Mouse (Mus musculus): ENCODE results near the gene Mcpt4. TPM values are rescaled to one million over a fixed set of nuclear protein-coding genes. Genes with fewer than 3 reads are reported as not detected.
"Not testable (repeated sequence)": the region's sequence is repeated elsewhere in the genome, so short reads cannot be mapped to it uniquely, and the experiment has no call there.

Gene Mcpt4
- polyA plus RNA-seq (2015; fragmentation: Nextera tagmentation; extraction: Ambion mirVana): 1.4 TPM in 2 replicates

DNA sequence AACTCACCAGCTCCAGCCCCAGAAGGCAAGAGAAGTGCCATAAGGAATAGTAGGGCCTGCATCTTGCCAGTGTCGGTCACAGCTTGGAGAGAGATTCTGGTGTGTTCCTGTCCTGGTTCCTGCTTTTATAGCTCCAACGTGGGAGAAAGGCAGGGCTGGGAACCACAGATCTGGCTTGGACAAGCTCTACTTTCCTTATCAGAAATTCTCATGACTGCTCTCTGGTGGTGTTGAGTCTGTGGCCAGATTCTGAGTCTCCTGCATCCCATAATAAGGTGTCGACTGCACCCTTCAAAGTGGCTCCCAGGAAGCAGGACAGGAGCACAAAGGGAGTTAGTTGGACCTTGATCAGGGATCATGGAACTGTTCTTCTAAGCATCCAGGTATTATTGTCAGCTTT, at the start of gene Mcpt4:
Gene Mcpt4, minus strand, starts transcription at position 101 of the 400 bp plus-strand sequence.
- not testable (repeated sequence) for H3K9ac ChIP-seq; H3K4me3 ChIP-seq (replicated peaks); H3K27me3 ChIP-seq (replicated peaks); H3K36me3 ChIP-seq; H3K4me1 ChIP-seq; ATAC-seq (ENCODE audit: insufficient read depth, low FRiP score, low read depth); H3K4me2 ChIP-seq; H3K27ac ChIP-seq; H3K9me3 ChIP-seq
- WGBS: 59% methylated on average over 3 of the region's 3 CpGs

DNA sequence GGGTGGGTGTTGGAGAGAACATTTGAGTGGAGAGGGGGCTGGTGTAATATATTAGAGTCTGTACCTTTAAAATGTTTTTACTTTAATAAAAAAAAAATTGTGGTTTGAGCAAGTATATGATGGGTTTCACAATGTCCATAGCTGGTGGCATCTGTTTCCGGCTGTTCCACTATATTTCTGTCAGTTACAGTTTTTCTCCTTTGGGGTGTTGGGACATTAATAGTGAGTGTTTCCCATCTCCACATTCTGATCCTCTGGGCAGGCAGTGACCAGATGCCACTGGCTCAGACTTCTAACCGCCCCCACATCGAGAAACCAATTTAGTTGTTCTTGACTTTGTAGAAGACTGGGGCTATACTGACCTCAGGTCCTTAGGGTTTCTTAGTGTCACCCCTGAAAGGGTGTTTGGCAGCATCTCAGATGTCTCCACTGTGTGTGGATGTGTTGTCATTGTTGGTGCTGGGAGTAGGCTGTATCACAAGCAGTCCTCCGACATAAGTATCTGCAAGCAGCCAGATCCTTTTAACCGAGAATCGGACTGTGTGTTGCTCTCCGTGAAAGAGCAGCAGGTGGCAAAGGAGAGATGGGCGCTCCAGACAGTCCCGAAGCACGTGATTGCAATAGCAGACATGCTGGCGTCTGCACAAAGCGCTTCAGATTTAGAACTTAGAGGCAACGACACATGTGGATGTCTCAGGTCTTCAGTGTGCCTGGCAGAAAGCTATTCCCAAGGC, 43.5 kb upstream of the Mcpt4 start:
- no peak overlapping the region for H3K9ac ChIP-seq
- no peak for ATAC-seq (ENCODE audit: insufficient read depth, low FRiP score, low read depth)
- no peak overlapping the region for H3K27ac ChIP-seq
- WGBS: 80% methylated on average over 13 of the region's 13 CpGs
- no peaks in the 10 kb centered on the region for H3K9me3 ChIP-seq
- peaks cover 2% of the 10 kb centered on the region; the same call in 1 of the 2 replicates for H3K4me1 ChIP-seq
- H3K27me3 ChIP-seq (replicated peaks): no peaks in the 10 kb centered on the region
- no peaks in the 10 kb centered on the region for H3K36me3 ChIP-seq
- H3K4me2 ChIP-seq: no peak overlapping the region
- H3K4me3 ChIP-seq (replicated peaks): no peak overlapping the region

DNA sequence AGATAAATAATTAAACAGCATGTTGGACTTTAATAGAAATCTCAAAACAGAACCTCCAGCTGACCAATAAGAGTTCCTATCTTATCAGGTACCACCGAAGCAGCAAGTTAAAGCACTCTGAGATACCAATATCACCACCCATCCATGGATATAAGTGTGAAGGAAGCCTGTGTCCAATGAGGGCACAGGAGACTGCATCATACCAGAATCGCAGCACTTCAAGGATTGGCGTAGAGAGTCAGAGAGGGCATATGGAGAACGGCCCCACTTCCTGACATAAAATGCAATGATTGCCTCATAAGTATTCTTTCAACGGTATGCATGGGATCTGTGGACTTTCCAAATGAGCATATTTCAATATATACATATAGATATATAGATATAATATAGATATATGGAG, 42.9 kb upstream of the Mcpt4 start:
- peaks cover 2% of the 10 kb centered on the region; the same call in 1 of the 2 replicates for H3K4me1 ChIP-seq
- no peaks in the 10 kb centered on the region for H3K36me3 ChIP-seq
- H3K27me3 ChIP-seq (replicated peaks): no peaks in the 10 kb centered on the region
- ATAC-seq (ENCODE audit: insufficient read depth, low FRiP score, low read depth): no peak
- no peak overlapping the region for H3K27ac ChIP-seq
- no peak overlapping the region for H3K4me2 ChIP-seq
- WGBS: 81% methylated on average over 5 of the region's 5 CpGs
- H3K9me3 ChIP-seq: no peaks in the 10 kb centered on the region
- no peak overlapping the region for H3K9ac ChIP-seq
- H3K4me3 ChIP-seq (replicated peaks): no peak overlapping the region

GRCm38 (mm10) chr14:56103452-56103851, 41.3 kb upstream of the Mcpt4 start:
- WGBS: 53% methylated on average over 3 of the region's 3 CpGs
- H3K27ac ChIP-seq: no peak overlapping the region
- no peak overlapping the region for H3K4me3 ChIP-seq (replicated peaks)
- H3K9me3 ChIP-seq: no peaks in the 10 kb centered on the region
- no peaks in the 10 kb centered on the region for H3K27me3 ChIP-seq (replicated peaks)
- H3K36me3 ChIP-seq: no peaks in the 10 kb centered on the region
- no peak for ATAC-seq (ENCODE audit: insufficient read depth, low FRiP score, low read depth)
- no peak overlapping the region for H3K9ac ChIP-seq
- H3K4me2 ChIP-seq: no peak overlapping the region
- H3K4me1 ChIP-seq: peaks cover 2% of the 10 kb centered on the region; the same call in 1 of the 2 replicates

GRCm38 (mm10) chr14:56102386-56102785, 40.3 kb upstream of the Mcpt4 start, which contains the start of gene Ctsg:
Ctsg (minus strand) TSS chr14:56102574.
- Histone ChIP-seq H3K27me3 (replicated peaks) (no peaks in the 10 kb centered on the region), H3K4me3 (replicated peaks) (no peak within 1 kb of the TSS), H3K9me3 (no peaks in the 10 kb centered on the region), H3K4me1 (peaks cover 2% of the 10 kb centered on the region; the same call in 1 of the 2 replicates), H3K36me3 (no peaks in the 10 kb centered on the region), H3K9ac (no peak within 1 kb of the TSS), H3K27ac (no peak within 1 kb of the TSS), H3K4me2 (no peak within 1 kb of the TSS)
- 65% methylated on average over 10 of the region's 10 CpGs for WGBS
- no peak for ATAC-seq (ENCODE audit: insufficient read depth, low FRiP score, low read depth)

GRCm38 (mm10) chr14:56098940-56099339, 36.8 kb upstream of the Mcpt4 start:
- WGBS: 82% methylated on average over 4 of the region's 4 CpGs
- H3K27ac ChIP-seq: no peak overlapping the region
- no peak overlapping the region for H3K4me2 ChIP-seq

GRCm38 (mm10) chr14:56097597-56097996, 35.5 kb upstream of the Mcpt4 start:
- no peak for ATAC-seq (ENCODE audit: insufficient read depth, low FRiP score, low read depth)

More at GRCm38 (mm10) chr14:56098940-56099339, 36.8 kb upstream of the Mcpt4 start:
- Histone ChIP-seq H3K4me3 (replicated peaks) (no peak overlapping the region), H3K27me3 (replicated peaks) (no peaks in the 10 kb centered on the region), H3K4me1 (peaks cover 2% of the 10 kb centered on the region; the same call in 1 of the 2 replicates), H3K9me3 (no peaks in the 10 kb centered on the region), H3K36me3 (no peaks in the 10 kb centered on the region), H3K9ac (no peak overlapping the region)
- ATAC-seq (ENCODE audit: insufficient read depth, low FRiP score, low read depth): no peak

GRCm38 (mm10) chr14:56093353-56093752, 31.2 kb upstream of the Mcpt4 start:
- Histone ChIP-seq H3K27me3 (replicated peaks) (no peaks in the 10 kb centered on the region), H3K27ac (no peak overlapping the region), H3K4me2 (no peak overlapping the region), H3K9me3 (no peaks in the 10 kb centered on the region), H3K4me1 (no peaks in the 10 kb centered on the region), H3K9ac (no peak overlapping the region), H3K4me3 (replicated peaks) (no peak overlapping the region), H3K36me3 (no peaks in the 10 kb centered on the region)
- ATAC-seq (ENCODE audit: insufficient read depth, low FRiP score, low read depth): no peak
- 65% methylated on average over 2 of the region's 2 CpGs for WGBS

More at GRCm38 (mm10) chr14:56097597-56097996, 35.5 kb upstream of the Mcpt4 start:
- H3K27me3 ChIP-seq (replicated peaks): no peaks in the 10 kb centered on the region
- H3K4me3 ChIP-seq (replicated peaks): no peak overlapping the region
- H3K4me1 ChIP-seq: peaks cover 2% of the 10 kb centered on the region; the same call in 1 of the 2 replicates
- no peaks in the 10 kb centered on the region for H3K9me3 ChIP-seq
- no peak overlapping the region for H3K27ac ChIP-seq
- WGBS: 66% methylated on average over 1 of the region's 1 CpGs
- no peaks in the 10 kb centered on the region for H3K36me3 ChIP-seq
- H3K4me2 ChIP-seq: no peak overlapping the region
- H3K9ac ChIP-seq: no peak overlapping the region

DNA sequence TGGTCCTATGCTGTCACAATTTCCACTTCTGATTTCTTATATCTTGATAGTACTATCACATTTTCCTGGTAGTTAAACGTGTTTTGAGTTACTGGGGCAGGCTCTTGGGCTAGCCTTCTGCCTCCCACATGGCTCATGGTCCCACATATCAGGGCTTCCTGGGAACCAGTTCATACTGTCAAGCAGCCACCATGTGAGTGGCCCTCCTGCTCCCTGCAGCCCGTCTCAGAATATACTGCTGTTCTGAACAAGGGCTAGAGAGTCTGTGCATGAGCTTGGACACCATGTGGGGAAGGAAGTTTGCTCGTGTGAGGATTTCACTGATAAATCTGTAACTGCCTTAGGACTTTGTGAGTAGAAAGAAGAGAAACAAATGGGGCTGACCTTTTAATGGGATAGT, 24.6 kb upstream of the Mcpt4 start:
- no peak overlapping the region for H3K4me2 ChIP-seq
- H3K36me3 ChIP-seq: no peaks in the 10 kb centered on the region
- no peaks in the 10 kb centered on the region for H3K4me1 ChIP-seq
- no peak overlapping the region for H3K9ac ChIP-seq
- WGBS: 67% methylated on average over 3 of the region's 3 CpGs
- no peaks in the 10 kb centered on the region for H3K9me3 ChIP-seq
- H3K27ac ChIP-seq: no peak overlapping the region
- no peak overlapping the region for H3K4me3 ChIP-seq (replicated peaks)
- H3K27me3 ChIP-seq (replicated peaks): no peaks in the 10 kb centered on the region
- no peak for ATAC-seq (ENCODE audit: insufficient read depth, low FRiP score, low read depth)

DNA sequence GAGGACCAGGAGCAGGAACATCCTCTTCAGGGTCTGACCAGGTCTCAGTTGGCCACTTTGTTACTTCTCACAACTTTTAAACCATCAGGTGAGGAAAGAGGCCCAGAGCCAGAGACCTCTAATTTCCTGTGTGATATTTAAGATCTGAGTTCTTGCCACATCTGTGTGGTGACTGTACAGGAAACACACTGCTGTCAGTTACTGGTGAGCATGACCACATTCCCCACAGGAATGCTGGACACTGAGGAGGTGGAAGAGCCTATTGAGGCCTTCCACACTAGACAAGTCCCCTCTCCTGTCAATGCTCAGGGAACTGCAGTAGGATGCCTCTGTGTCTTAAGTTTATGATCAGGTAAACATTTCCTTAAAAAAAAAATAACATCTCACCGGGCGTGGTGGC, 23.1 kb upstream of the Mcpt4 start, which contains the start of gene Mcpt8:
Gene Mcpt8, minus strand, starts transcription at position 107 of the 400 bp plus-strand sequence.
- Histone ChIP-seq H3K4me2 (no peak within 1 kb of the TSS), H3K27me3 (replicated peaks) (no peaks in the 10 kb centered on the region), H3K4me3 (replicated peaks) (no peak within 1 kb of the TSS), H3K9me3 (no peaks in the 10 kb centered on the region), H3K36me3 (no peaks in the 10 kb centered on the region), H3K4me1 (no peaks in the 10 kb centered on the region), H3K27ac (no peak within 1 kb of the TSS), H3K9ac (no peak within 1 kb of the TSS)
- 84% methylated on average over 2 of the region's 2 CpGs for WGBS
- no peak for ATAC-seq (ENCODE audit: insufficient read depth, low FRiP score, low read depth)

DNA sequence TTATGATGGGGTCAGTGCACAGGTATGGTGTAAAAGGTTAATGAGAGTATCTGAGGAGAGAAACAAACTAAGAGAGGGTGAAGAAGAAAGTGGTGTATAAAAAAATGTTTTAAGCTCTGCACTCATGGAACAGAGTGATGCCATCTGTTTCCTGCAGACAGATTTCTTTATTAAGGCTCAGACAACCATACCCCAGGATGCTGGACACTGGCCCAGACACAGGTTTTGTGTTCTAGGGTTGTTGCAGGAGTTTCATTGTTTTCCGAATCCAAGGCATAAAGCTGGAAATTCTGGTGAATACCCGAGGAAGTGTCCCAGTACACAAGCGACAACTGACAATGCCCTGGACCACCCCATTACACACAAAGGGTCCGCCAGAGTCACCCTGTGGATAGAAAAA, 19.9 kb upstream of the Mcpt4 start:
- no peak overlapping the region for H3K4me3 ChIP-seq (replicated peaks)
- no peak overlapping the region for H3K4me2 ChIP-seq
- no peaks in the 10 kb centered on the region for H3K9me3 ChIP-seq
- no peak overlapping the region for H3K27ac ChIP-seq
- H3K9ac ChIP-seq: no peak overlapping the region
- 89% methylated on average over 4 of the region's 4 CpGs for WGBS
- ATAC-seq (ENCODE audit: insufficient read depth, low FRiP score, low read depth): no peak
- no peaks in the 10 kb centered on the region for H3K4me1 ChIP-seq
- H3K27me3 ChIP-seq (replicated peaks): no peaks in the 10 kb centered on the region
- no peaks in the 10 kb centered on the region for H3K36me3 ChIP-seq

DNA sequence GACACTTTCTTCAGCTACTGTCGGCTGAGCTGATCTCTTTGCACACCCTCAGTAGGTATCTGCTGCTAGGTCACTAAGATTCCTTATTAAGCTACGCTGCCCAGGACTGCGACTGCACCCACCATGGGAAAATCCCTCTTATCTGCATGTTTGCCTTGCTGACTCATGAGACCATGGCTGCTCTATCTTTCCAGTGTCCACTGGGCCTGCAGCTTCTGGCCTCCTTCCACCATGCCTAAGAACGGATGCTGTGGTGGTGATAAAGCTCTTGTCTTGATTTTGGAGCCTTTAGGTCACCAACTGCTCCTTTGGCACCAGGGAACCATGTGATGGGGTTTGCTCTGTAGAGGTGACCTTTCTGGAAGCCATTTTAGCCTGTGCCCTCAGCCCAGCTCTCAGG, 4.4 kb downstream of the Mcpt4 start:
- Histone ChIP-seq H3K9me3 (no peaks in the 10 kb centered on the region), H3K4me1 (no peaks in the 10 kb centered on the region), H3K4me2 (no peak overlapping the region), H3K4me3 (replicated peaks) (no peak overlapping the region), H3K9ac (no peak overlapping the region), H3K27ac (no peak overlapping the region), H3K36me3 (no peaks in the 10 kb centered on the region), H3K27me3 (replicated peaks) (no peaks in the 10 kb centered on the region)
- WGBS: 64% methylated on average over 4 of the region's 4 CpGs
- ATAC-seq (ENCODE audit: insufficient read depth, low FRiP score, low read depth): no peak
